Mouse (Mus musculus) kidney, adult 2 months (tissue): ENCODE results near the gene Gosr1.

Source experiments
- CTCF ChIP-seq: fragments of 200-500 bp; conservative IDR thresholded peaks from 2 replicates; pipeline ENCODE4 v1.5.1; 2011; ENCODE audit warnings: low read depth, mild to moderate bottlenecking, control low read depth, low read length, moderate library complexity, mixed read lengths; ENCODE audit not compliant: insufficient read depth, insufficient read length
- POLR2A ChIP-seq: fragments of 200-500 bp; IDR thresholded peaks from one replicate; pipeline ENCODE4 v1.6.1; 2011; ENCODE audit warnings: low read depth, low read length, control low read depth

DNA sequence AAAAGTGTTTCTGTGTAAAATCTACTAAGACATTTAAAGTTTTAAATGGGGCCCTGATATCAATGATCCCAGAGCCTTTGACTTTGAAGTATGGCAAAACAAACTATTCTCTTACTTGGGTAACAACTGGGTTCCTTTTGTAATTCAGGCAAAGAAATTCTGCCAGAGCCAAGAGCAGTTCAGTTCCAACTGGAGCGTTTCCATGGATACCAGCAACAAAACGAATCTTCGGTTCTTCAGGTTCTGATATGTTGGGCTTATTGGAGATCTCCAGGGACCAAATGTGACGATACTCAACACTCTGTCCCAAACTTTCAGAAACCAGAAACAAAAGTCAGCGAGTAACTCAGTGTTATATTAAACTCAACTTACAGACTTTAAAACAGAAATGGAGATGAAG is 31.9 kb upstream of the Gosr1 start:
- TF ChIP-seq POLR2A: no peak
- no peak for TF ChIP-seq CTCF
